Mouse (Mus musculus) bone marrow, adult 2 months (tissue): ENCODE measurements around the gene Alox15.

ENCODE experiments used
- CTCF ChIP-seq: fragments of 200-500 bp; IDR thresholded peaks from 2 replicates; pipeline ENCODE4 v1.5.1; 2011; ENCODE audit warnings: low read length, control low read depth; ENCODE audit not compliant: control insufficient read depth, insufficient read depth
- POLR2A ChIP-seq: fragments of 200-500 bp; IDR thresholded peaks from 2 replicates; pipeline ENCODE4 v1.6.1; 2011; ENCODE audit warnings: low read depth, mild to moderate bottlenecking, control low read depth, low read length, borderline replicate concordance; ENCODE audit not compliant: control insufficient read depth

GRCm38 (mm10) chr11:70347861-70348260, 4.0 kb downstream of the Alox15 start:
- TF ChIP-seq CTCF (no peak), POLR2A (no peak)
